Mouse (Mus musculus): ENCODE measurements around the gene Dctn2.

DNA sequence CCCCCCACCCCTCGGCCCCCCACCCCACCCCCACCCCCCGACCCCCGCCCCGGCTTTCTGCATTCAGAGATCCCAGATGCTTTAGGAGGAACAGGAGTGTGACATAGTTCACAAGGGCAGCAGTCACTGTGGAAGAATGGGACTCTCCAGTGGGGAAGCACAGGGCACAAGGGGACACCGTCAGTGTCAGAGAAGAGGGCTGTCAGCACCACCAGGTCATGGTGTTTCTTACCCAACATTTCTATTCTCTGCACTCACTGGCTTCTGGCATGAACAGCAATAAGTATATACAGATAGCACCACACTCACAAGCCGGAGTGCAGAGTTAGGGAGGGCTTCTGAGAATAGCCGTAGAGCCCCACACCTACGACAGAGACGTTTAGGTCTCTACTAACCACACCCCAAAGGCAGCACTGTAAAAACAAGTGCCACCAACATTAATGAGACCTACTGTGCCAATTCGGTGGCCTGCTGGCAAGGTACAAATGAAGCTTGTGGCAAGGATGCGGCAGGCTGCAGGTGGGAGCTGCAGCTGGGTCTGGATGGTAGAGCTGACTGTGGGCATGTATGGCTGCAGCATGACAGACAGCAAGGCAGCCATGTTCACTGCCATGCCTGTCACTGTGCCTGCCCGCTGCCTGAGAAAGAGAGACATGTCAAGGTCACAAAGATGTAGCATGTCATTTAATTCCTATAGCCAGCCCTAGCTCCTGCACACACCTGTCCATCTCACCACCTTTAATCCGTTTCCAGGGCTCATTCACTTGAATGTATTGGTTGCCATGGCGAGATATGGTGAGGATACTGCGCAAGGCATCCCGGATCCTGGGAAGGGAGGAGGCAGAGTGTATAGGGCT is 31.1 kb downstream of the Dctn2 start:
- peak; percentile 35; the same call in 1 of the 2 replicates for TF ChIP-seq POLR2A (IDR thresholded peaks at IDR 0.05; ENCODE audit: low read depth, low read length)
- TF ChIP-seq CTCF (conservative IDR thresholded peaks at IDR 0.05 in 1 of 2, IDR thresholded peaks at IDR 0.05 in 1 of 2; ENCODE audit: low read depth in 2 of 2, low read length in 2 of 2): no peak
- no peak for TF ChIP-seq SMC3 (IDR thresholded peaks at IDR 0.05; ENCODE audit: low read depth, low read length)
- no peak for TF ChIP-seq MAX (IDR thresholded peaks at IDR 0.05; ENCODE audit: low read length)
- no peak for TF ChIP-seq ZKSCAN1 (IDR thresholded peaks at IDR 0.05; ENCODE audit: borderline replicate concordance, low read depth, low read length)
- no peak for TF ChIP-seq EP300 (IDR thresholded peaks at IDR 0.05; ENCODE audit: low read length)
- no peak for TF ChIP-seq USF1 (IDR thresholded peaks at IDR 0.05; ENCODE audit: low read depth, low read length)
- no peak for TF ChIP-seq SIN3A (IDR thresholded peaks at IDR 0.05; ENCODE audit: low read length)
